Mouse (Mus musculus) neural tube, embryonic 15.5 days (tissue): ENCODE measurements around the gene Osbpl9. TPM values are rescaled to one million over a fixed set of nuclear protein-coding genes. Genes with fewer than 3 reads are reported as not detected.

Experiments
- ATAC-seq: fragments of 200-750 bp; cut with Nextera tagmentation; 2 replicates; pipeline ENCODE4 v1.8.0; 2017; ENCODE audit warnings: mild to moderate bottlenecking, moderate TSS enrichment, moderate library complexity; ENCODE audit not compliant: low FRiP score
- H3K27ac ChIP-seq: fragments of 300-500 bp; sonication (generic); replicated peaks from 2 replicates; pipeline ENCODE4 v1.5.1; 2015; ENCODE audit warnings: mild to moderate bottlenecking, inconsistent platforms
- H3K27me3 ChIP-seq: fragments of 300-500 bp; sonication (generic); replicated peaks from 2 replicates; pipeline ENCODE4 v1.6.1; 2015; ENCODE audit warnings: inconsistent platforms
- H3K36me3 ChIP-seq: fragments of 300-500 bp; sonication (generic); 2 replicates; pipeline ENCODE4 v1.6.1; 2015; ENCODE audit warnings: inconsistent platforms
- H3K4me1 ChIP-seq: fragments of 300-500 bp; sonication (generic); 2 replicates; pipeline ENCODE4 v1.6.1; 2015; ENCODE audit warnings: inconsistent platforms
- H3K4me2 ChIP-seq: fragments of 300-500 bp; sonication (generic); 2 replicates; pipeline ENCODE4 v1.6.1; 2015; ENCODE audit warnings: inconsistent platforms, mild to moderate bottlenecking, moderate library complexity
- H3K4me3 ChIP-seq: fragments of 300-500 bp; sonication (generic); replicated peaks from 2 replicates; pipeline ENCODE4 v1.5.1; 2015; ENCODE audit warnings: mild to moderate bottlenecking, inconsistent platforms
- H3K9ac ChIP-seq: fragments of 300-500 bp; sonication (generic); replicated peaks from 2 replicates; pipeline ENCODE4 v1.6.1; 2015; ENCODE audit warnings: mild to moderate bottlenecking, inconsistent platforms
- H3K9me3 ChIP-seq: fragments of 300-500 bp; sonication (generic); replicated peaks from 2 replicates; pipeline ENCODE4 v1.6.1; 2016; ENCODE audit warnings: inconsistent platforms
- WGBS: fragments of 180-500 bp; shearing (Covaris S2); methylation state at CpG from one replicate; pipeline ENCODE4 v1.1.7; 2015; ENCODE audit warnings: mixed read lengths; 5-methylcytosine and 5-hydroxymethylcytosine counted together
- polyA plus RNA-seq: library from polyadenylated mRNA; unstranded; fragments of >200 nt; fragmentation: Nextera tagmentation; extraction: Ambion mirVana; gene quantifications from 2 replicates; pipeline ENCODE4 v1.2.1, GENCODE M21; 2015

Gene Osbpl9
- polyA plus RNA-seq, 1 experiment from 2014 or later = 79.1 TPM

DNA sequence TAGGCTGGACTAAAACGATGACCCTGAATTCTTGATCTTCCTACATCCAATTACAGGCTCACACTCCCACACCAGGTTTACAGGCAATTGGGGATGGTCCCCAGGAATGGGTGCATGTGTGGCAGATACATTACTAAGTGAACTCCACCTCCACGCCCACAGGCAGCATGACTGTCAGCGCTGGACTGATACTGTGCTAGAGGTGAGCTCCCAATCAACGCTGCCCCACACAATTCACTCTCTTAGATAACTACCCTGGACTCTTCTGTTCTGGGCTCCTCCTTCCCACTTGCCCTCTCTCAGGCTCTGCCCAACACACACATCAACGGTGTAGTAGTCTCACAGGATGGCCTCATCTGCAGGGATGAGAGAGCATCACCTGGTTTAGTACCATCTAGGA, 109.7 kb downstream of the Osbpl9 start:
- WGBS = 94% methylated on average over 5 of the region's 5 CpGs
- Histone ChIP-seq H3K4me2 (no peak overlapping the region), H3K9ac (no peak overlapping the region), H3K4me1 (no peaks in the 10 kb centered on the region), H3K4me3 (no peak overlapping the region), H3K36me3 (0 out of 2 replicates have a peak, but pooled peaks cover 2% of the 10 kb centered on the region), H3K27ac (no peak overlapping the region), H3K9me3 (no peaks in the 10 kb centered on the region), H3K27me3 (no peaks in the 10 kb centered on the region)
- no peak for ATAC-seq

DNA sequence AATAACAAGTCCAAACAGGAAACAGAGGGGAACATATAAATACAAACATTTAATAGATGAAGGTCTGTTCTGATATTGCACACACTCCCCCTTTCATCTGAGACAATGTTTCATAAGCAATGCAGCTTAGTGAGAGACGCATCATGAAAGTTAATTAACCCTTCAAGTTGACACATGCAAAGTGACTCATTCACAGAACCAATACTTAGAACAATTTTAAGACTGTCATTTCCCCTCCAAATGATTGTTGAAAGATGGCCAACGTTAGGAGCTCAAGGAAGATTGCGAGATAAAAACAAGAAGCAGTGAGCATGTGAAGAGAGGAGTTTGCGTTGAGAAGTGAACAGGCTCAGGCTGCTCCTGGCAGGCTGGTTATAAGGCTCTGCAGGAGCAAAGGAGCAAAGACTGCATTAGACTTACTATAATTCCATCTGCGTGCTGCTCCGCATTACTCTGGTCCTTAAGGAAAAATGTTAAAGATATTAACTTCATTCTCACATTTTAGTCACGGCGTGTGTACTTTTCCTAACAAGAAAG, 110.8 kb downstream of the Osbpl9 start:
- H3K27me3 ChIP-seq = no peaks in the 10 kb centered on the region
- no peaks in the 10 kb centered on the region for H3K4me1 ChIP-seq
- WGBS = 94% methylated on average over 8 of the region's 8 CpGs
- H3K4me3 ChIP-seq = no peak overlapping the region
- no peak overlapping the region for H3K9ac ChIP-seq
- no peak overlapping the region for H3K4me2 ChIP-seq
- H3K27ac ChIP-seq = no peak overlapping the region
- no peak for ATAC-seq
- H3K9me3 ChIP-seq = no peaks in the 10 kb centered on the region
- H3K36me3 ChIP-seq = 0 out of 2 replicates have a peak, but pooled peaks cover 3% of the 10 kb centered on the region

DNA sequence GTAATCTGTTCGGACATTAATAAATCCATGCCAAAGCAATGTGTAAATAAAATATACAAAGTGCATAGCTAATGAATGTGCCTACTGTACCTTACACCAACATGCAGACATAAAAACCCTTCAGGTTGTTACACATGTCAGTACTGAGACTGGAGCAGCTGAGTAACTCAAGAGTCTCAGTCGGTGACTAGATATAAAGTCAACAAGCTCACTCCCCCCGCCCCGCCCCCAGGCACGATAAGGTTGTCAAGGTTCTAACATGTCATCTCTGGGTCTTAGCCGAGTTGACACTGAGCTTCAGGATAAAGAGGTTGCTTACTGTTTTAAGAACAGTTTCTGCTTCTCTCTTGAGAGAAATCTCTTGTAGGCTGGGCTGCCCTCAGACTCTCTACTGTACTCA, 112.1 kb downstream of the Osbpl9 start:
- no peak overlapping the region for H3K9ac ChIP-seq
- 0 out of 2 replicates have a peak, but pooled peaks cover 6% of the 10 kb centered on the region for H3K36me3 ChIP-seq
- no peaks in the 10 kb centered on the region for H3K27me3 ChIP-seq
- H3K9me3 ChIP-seq = no peaks in the 10 kb centered on the region
- WGBS = 92% methylated on average over 6 of the region's 6 CpGs
- no peaks in the 10 kb centered on the region for H3K4me1 ChIP-seq
- H3K4me2 ChIP-seq = no peak overlapping the region
- no peak overlapping the region for H3K27ac ChIP-seq
- no peak overlapping the region for H3K4me3 ChIP-seq
- no peak for ATAC-seq

DNA sequence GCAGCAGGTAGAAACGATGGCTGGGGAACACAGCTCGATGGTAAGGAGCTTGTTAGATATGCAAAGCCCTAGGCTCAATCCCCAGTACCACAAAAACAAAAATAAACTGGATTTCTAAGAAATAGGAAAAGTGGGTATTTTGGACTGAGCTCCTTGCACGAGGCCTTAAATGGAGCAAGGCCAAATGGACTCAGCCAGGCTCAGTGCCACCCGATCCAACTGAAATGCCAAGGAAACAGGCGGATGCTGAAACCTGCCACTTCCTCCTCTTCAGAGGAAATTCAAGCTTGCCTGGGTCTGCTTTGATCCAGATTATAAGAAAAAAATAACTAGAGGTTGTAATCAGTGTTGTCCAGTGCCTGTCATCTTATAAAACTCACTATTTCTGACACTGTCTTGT, 112.9 kb downstream of the Osbpl9 start:
- 92% methylated on average over 5 of the region's 5 CpGs for WGBS

DNA sequence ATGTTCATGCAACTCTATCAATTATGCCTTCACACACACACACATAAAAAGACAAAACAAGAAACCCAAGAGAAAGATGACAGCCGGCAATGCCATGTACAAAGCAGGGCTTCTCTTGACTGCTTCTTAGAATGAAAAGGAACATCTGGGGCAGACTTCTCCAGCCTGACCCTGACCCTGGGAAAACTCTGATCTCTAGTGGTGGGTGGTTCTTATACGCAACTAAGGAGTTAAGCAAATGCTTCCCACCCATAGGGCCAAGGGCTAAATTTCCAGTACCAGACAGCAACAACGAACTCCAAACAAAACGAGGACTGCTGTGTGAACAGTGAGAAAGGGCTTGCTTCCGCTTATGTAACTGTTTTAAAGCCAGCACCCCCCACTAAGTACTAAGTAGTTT, 122.0 kb downstream of the Osbpl9 start:
- Histone ChIP-seq H3K9ac (no peak overlapping the region), H3K9me3 (no peaks in the 10 kb centered on the region), H3K27me3 (no peaks in the 10 kb centered on the region), H3K4me3 (no peak overlapping the region), H3K27ac (0 out of 2 replicates have a peak overlapping the region, but pooled peaks have one; percentile 20), H3K36me3 (peaks cover 36% of the 10 kb centered on the region), H3K4me2 (no peak overlapping the region), H3K4me1 (no peaks in the 10 kb centered on the region)
- ATAC-seq = no peak
- WGBS = 82% methylated on average over 5 of the region's 5 CpGs

More for the DNA sequence above, 112.9 kb downstream of the Osbpl9 start:
- Histone ChIP-seq H3K27me3 (no peaks in the 10 kb centered on the region), H3K27ac (no peak overlapping the region), H3K9ac (no peak overlapping the region), H3K4me3 (no peak overlapping the region), H3K36me3 (0 out of 2 replicates have a peak, but pooled peaks cover 6% of the 10 kb centered on the region), H3K9me3 (no peaks in the 10 kb centered on the region), H3K4me1 (no peaks in the 10 kb centered on the region), H3K4me2 (no peak overlapping the region)
- no peak for ATAC-seq

DNA sequence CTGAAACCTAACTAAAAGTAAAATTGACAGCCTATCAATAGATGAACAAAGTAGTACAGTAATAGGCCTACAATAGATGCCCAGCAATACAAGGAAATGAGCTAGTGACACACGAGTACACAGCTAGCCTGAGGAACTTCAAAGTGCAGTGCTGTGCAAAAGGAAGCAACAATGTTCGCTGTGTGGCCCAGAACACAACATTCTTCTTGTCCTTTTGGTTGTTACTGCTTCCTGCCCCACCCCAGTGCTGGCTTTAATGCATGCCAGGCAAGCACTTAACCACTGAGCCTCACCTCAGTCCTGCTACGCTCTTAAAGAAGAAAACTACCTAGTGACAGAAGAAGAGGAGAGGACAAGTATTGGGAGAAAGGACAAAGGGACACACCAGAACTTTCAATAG, 122.4 kb downstream of the Osbpl9 start:
- no peak for ATAC-seq
- Histone ChIP-seq H3K4me2 (no peak overlapping the region), H3K4me1 (no peaks in the 10 kb centered on the region), H3K27ac (0 out of 2 replicates have a peak overlapping the region, but pooled peaks have one; percentile 20), H3K9me3 (no peaks in the 10 kb centered on the region), H3K9ac (no peak overlapping the region), H3K27me3 (no peaks in the 10 kb centered on the region), H3K36me3 (peaks cover 36% of the 10 kb centered on the region), H3K4me3 (no peak overlapping the region)
- 80% methylated on average over 3 of the region's 3 CpGs for WGBS

DNA sequence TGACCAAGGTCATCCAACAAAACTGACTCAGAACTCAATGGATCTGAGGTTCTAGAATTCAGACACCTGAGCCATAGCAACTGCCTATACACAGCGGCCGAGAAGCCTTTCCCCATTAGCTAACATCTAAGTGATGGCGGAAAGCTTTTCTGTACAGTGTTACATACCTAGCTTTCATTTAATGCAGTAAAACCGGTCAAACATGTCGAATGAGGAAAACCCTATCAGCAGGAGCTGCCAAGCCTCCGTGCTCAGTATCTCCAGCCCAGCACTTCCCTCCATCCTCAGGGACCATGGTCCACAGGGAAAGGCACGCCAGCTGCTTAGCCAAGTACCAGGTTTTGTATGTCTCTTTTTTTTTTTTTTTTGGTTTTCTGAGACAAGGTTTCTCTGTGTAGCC, 123.1 kb downstream of the Osbpl9 start:
- H3K4me3 ChIP-seq = no peak overlapping the region
- no peak overlapping the region for H3K27ac ChIP-seq
- no peak overlapping the region for H3K4me2 ChIP-seq
- no peak overlapping the region for H3K9ac ChIP-seq
- H3K9me3 ChIP-seq = no peaks in the 10 kb centered on the region
- peaks cover 34% of the 10 kb centered on the region for H3K36me3 ChIP-seq
- 84% methylated on average over 7 of the region's 7 CpGs for WGBS
- no peak for ATAC-seq
- H3K27me3 ChIP-seq = no peaks in the 10 kb centered on the region
- H3K4me1 ChIP-seq = no peaks in the 10 kb centered on the region

DNA sequence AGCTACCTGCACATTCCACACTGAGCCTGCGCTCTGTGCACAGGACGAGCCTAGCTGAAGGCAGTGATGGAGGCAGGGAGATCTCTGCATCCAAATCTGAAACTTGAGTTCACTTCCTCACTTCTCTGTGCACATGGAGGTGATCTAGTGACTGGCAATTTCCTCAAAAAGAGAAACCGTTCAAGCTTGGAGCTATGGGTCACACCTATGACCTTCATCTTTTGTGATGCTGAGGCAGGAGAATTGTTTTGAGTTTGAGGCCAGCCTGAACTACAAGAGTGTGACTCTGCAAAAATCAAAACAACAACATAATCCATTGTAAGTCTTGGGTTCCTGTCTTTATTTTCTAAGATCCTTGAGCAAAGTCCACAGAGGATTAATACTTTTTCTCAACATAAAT, 128.8 kb downstream of the Osbpl9 start:
- Histone ChIP-seq H3K4me3 (no peak overlapping the region), H3K9ac (no peak overlapping the region), H3K4me1 (no peaks in the 10 kb centered on the region), H3K27me3 (no peaks in the 10 kb centered on the region), H3K4me2 (no peak overlapping the region), H3K27ac (no peak overlapping the region), H3K36me3 (peaks cover 39% of the 10 kb centered on the region), H3K9me3 (no peaks in the 10 kb centered on the region)
- 91% methylated on average over 3 of the region's 3 CpGs for WGBS
- no peak for ATAC-seq

DNA sequence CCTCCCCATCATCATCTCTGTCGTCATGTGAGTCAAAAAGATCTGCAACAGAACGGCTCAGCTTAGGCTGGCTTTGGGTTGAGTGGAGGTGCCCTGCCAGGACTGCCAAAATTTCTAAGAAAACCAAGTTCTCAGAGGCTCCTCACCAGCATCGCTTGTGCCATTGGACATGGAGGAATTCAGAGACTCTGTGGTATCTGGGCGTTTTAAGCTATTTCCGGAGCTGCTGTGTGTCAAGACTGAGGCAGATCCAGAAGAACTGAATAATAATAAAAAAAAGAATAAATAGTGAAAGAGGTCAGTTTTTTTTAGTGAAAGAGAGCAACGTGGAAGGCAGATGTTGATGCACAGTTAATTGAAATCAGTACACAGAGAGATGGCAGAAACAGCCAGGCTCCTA, 129.2 kb downstream of the Osbpl9 start:
- 91% methylated on average over 6 of the region's 6 CpGs for WGBS
- Histone ChIP-seq H3K4me3 (no peak overlapping the region), H3K27ac (no peak overlapping the region), H3K4me2 (no peak overlapping the region), H3K36me3 (peaks cover 39% of the 10 kb centered on the region), H3K27me3 (no peaks in the 10 kb centered on the region), H3K9me3 (no peaks in the 10 kb centered on the region), H3K9ac (no peak overlapping the region), H3K4me1 (no peaks in the 10 kb centered on the region)
- no peak for ATAC-seq

DNA sequence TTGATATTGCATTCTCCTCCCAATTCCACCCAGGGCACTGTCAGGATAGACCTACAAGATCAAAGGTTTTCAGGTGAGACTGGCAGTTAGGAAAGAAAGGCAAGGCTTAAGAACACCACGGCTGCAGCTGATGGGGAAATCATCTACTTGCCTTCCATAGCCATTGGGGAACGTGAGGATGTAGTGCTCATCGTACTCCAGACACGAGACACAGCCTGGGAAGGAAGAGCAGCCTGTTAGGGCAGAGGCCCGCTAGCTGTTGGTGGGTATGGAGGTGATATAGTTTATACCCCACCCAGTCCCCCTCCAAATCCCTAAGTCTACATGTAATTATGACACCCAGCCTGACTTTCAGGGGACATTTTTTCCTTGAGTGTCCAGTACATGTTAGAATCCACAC, 136.4 kb downstream of the Osbpl9 start:
- H3K9me3 ChIP-seq = no peaks in the 10 kb centered on the region
- H3K27ac ChIP-seq = no peak overlapping the region
- no peak overlapping the region for H3K4me3 ChIP-seq
- no peaks in the 10 kb centered on the region for H3K4me1 ChIP-seq
- no peak overlapping the region for H3K4me2 ChIP-seq
- no peaks in the 10 kb centered on the region for H3K27me3 ChIP-seq
- H3K36me3 ChIP-seq = peaks cover 74% of the 10 kb centered on the region
- no peak for ATAC-seq
- 94% methylated on average over 5 of the region's 5 CpGs for WGBS
- H3K9ac ChIP-seq = no peak overlapping the region

DNA sequence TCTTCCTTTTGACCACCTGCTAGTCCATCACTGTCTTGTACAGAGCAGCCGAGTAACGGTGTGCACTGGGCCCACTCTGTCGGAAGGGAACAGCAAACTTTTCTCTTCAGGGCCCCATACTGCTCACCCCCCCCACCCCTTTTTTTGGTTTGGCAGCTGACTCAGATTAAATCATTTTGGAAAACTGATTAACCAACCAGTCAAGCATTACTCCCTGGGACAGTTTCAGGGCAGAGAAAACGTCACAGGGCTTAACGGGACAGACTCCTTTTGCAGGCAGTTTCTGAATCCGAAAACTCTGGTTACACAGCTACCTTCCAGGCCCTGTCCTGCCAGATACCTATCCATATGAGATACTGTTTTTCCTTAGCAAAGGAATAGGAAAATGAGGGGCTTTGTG, 137.1 kb downstream of the Osbpl9 start:
- Histone ChIP-seq H3K36me3 (peaks cover 76% of the 10 kb centered on the region), H3K4me2 (no peak overlapping the region), H3K9me3 (no peaks in the 10 kb centered on the region), H3K9ac (no peak overlapping the region), H3K27ac (no peak overlapping the region), H3K27me3 (no peaks in the 10 kb centered on the region), H3K4me3 (no peak overlapping the region), H3K4me1 (no peaks in the 10 kb centered on the region)
- WGBS = 91% methylated on average over 6 of the region's 6 CpGs
- ATAC-seq = 0 out of 2 replicates have a peak, but pooled peaks have one; percentile 32

DNA sequence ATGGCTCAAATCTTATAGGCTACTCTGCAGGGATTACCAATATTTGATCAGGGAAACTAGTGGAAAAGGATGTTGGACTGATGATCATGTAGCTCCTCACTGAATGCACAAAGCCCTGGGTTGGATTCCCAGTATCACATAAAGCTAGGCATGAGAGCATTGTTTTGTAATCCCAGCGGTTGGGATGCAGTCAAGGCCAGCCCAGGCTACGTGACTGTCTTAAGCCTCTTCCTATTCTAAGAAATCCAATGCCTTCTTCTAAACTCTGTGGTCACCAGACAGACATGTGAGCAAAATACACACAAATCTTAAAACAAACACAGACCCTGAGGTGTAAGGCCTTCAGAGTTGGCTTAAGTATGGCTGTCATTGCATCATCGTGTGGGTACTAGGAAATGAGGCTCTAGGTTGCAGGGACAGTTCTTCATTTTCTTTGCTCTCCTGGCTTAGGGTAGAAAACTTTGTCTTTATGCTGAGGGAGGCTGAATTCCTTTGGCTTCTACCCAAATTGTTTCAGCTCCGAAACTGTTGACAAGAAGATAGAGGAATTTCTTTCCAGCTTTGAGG, 142.7 kb downstream of the Osbpl9 start:
- Histone ChIP-seq H3K9ac (no peak overlapping the region), H3K4me2 (no peak overlapping the region), H3K4me3 (no peak overlapping the region), H3K27ac (no peak overlapping the region), H3K36me3 (peaks cover 95% of the 10 kb centered on the region), H3K27me3 (no peaks in the 10 kb centered on the region), H3K4me1 (no peaks in the 10 kb centered on the region), H3K9me3 (no peaks in the 10 kb centered on the region)
- ATAC-seq = no peak
- 92% methylated on average over 4 of the region's 4 CpGs for WGBS
